Mouse (Mus musculus): ENCODE data around the gene Zbtb12. TPM values are rescaled to one million over a fixed set of nuclear protein-coding genes. Genes with fewer than 3 reads are reported as not detected.

Zbtb12 gene
- polyA plus RNA-seq, 1 experiment from 2014 or later: 0.99 TPM

- Histone ChIP-seq H3K4me2 (replicated peaks; ENCODE audit: low read depth, low read length) (no peak overlapping the region), H3K4me1 (ENCODE audit: insufficient read depth, low read depth, low read length) (peaks cover 12% of the 10 kb centered on the region; the same call in 1 of the 2 replicates), H3K36me3 (ENCODE audit: insufficient read depth, low read length) (peaks cover 11% of the 10 kb centered on the region), H3K9ac (replicated peaks; ENCODE audit: low read depth) (no peak overlapping the region), H3K9me3 (ENCODE audit: low read length) (no peaks in the 10 kb centered on the region), H3K4me3 (ENCODE audit: low read depth, low read length) (no peak overlapping the region), H3K27me3 (replicated peaks; ENCODE audit: insufficient read depth, low read length) (no peaks in the 10 kb centered on the region), H3K27ac (ENCODE audit: low read length) (no peak overlapping the region)
- ATAC-seq (no peak), DNase-seq (ENCODE audit: low spot score) (no peak)
- TF ChIP-seq EP300 (IDR thresholded peaks at IDR 0.05) (no peak), CTCF (IDR thresholded peaks at IDR 0.05) (no peak)
- WGBS: 83% methylated on average over 6 of the region's 6 CpGs
These were observed 38.5 kb upstream of the Zbtb12 start for GRCm38 (mm10) chr17:34840736-34841307.

DNA sequence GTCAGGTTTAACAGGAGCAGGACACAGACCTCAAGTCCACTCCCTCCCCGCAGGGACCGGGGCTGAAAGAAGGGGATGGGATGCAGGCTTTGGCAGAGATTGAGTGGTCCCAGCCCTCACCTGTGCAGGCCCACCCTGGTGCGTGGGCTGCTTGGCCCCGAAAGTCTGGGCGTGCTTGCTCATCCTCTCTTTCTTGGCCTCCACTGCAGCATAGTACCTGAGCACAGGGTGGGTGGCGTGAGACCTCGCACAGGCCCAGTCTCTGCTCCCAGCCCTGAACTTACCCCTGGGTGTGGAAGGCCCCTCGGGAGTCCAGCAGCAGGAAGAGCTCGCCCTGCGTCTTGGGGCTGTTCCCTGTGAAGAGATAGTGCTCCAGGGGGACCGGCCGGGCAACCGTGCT, 34.4 kb upstream of the Zbtb12 start:
- no peak for TF ChIP-seq EP300 (IDR thresholded peaks at IDR 0.05)
- TF ChIP-seq CTCF (IDR thresholded peaks at IDR 0.05): no peak
- DNase-seq (ENCODE audit: low spot score) (no peak), ATAC-seq (no peak)
- no peaks in the 10 kb centered on the region for H3K27me3 ChIP-seq (replicated peaks; ENCODE audit: insufficient read depth, low read length)
- H3K9ac ChIP-seq (replicated peaks; ENCODE audit: low read depth): no peak overlapping the region
- no peaks in the 10 kb centered on the region for H3K9me3 ChIP-seq (ENCODE audit: low read length)
- H3K27ac ChIP-seq (ENCODE audit: low read length): no peak overlapping the region
- H3K4me3 ChIP-seq (ENCODE audit: low read depth, low read length): no peak overlapping the region
- H3K4me1 ChIP-seq (ENCODE audit: insufficient read depth, low read depth, low read length): no peaks in the 10 kb centered on the region
- H3K4me2 ChIP-seq (replicated peaks; ENCODE audit: low read depth, low read length): no peak overlapping the region
- H3K36me3 ChIP-seq (ENCODE audit: insufficient read depth, low read length): peaks cover 25% of the 10 kb centered on the region
- WGBS: 91% methylated on average over 13 of the region's 13 CpGs

DNA sequence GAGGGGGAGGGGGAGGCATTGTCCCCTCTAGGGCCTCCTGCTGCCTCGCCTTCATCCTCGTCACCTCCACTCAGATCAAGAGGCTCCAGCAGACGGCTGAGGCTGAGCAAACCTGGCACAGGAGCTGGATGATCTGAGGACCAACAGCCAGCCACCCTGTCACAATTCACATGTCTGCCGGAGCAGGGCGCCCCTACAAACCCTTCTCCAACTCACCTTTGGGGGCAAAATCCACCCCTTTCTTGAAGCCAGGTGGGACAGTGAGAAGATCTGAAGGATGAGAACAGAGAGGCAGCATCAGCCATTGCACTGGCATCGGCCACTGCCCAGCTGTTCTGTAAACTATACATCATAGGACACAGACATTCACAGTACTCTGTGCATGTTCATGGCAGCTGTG, 32.1 kb upstream of the Zbtb12 start:
- WGBS: 86% methylated on average over 6 of the region's 6 CpGs

GRCm38 (mm10) chr17:34847615-34848014, 31.7 kb upstream of the Zbtb12 start:
- Histone ChIP-seq H3K4me2 (replicated peaks; ENCODE audit: low read depth, low read length) (no peak overlapping the region), H3K4me3 (ENCODE audit: low read depth, low read length) (no peak overlapping the region), H3K9me3 (ENCODE audit: low read length) (no peaks in the 10 kb centered on the region), H3K27me3 (replicated peaks; ENCODE audit: insufficient read depth, low read length) (no peaks in the 10 kb centered on the region), H3K9ac (replicated peaks; ENCODE audit: low read depth) (no peak overlapping the region), H3K4me1 (ENCODE audit: insufficient read depth, low read depth, low read length) (peaks cover 7% of the 10 kb centered on the region), H3K36me3 (ENCODE audit: insufficient read depth, low read length) (peaks cover 25% of the 10 kb centered on the region), H3K27ac (ENCODE audit: low read length) (no peak overlapping the region)
- WGBS: 94% methylated on average over 7 of the region's 7 CpGs
- no peak for DNase-seq (ENCODE audit: low spot score)
- ATAC-seq: no peak
- no peak for TF ChIP-seq CTCF (IDR thresholded peaks at IDR 0.05)
- TF ChIP-seq EP300 (IDR thresholded peaks at IDR 0.05): no peak

More for the DNA sequence above, 32.1 kb upstream of the Zbtb12 start:
- TF ChIP-seq EP300 (IDR thresholded peaks at IDR 0.05) (no peak), CTCF (IDR thresholded peaks at IDR 0.05) (no peak)
- Histone ChIP-seq H3K36me3 (ENCODE audit: insufficient read depth, low read length) (peaks cover 25% of the 10 kb centered on the region), H3K27ac (ENCODE audit: low read length) (no peak overlapping the region), H3K27me3 (replicated peaks; ENCODE audit: insufficient read depth, low read length) (no peaks in the 10 kb centered on the region), H3K4me2 (replicated peaks; ENCODE audit: low read depth, low read length) (no peak overlapping the region), H3K4me1 (ENCODE audit: insufficient read depth, low read depth, low read length) (peaks cover 7% of the 10 kb centered on the region), H3K4me3 (ENCODE audit: low read depth, low read length) (no peak overlapping the region), H3K9ac (replicated peaks; ENCODE audit: low read depth) (no peak overlapping the region), H3K9me3 (ENCODE audit: low read length) (no peaks in the 10 kb centered on the region)
- no peak for DNase-seq (ENCODE audit: low spot score)
- ATAC-seq: no peak

GRCm38 (mm10) chr17:34849722-34850516, 29.4 kb upstream of the Zbtb12 start, which contains the start of the genes Skiv2l and Nelfe:
Skiv2l (minus strand) TSS chr17:34850210.
Nelfe (plus strand) TSS chr17:34850391.
- Histone ChIP-seq H3K4me1 (ENCODE audit: insufficient read depth, low read depth, low read length) (peaks cover 7% of the 10 kb centered on the region), H3K4me3 (ENCODE audit: low read depth, low read length) (peak within 1 kb of the TSS; percentile 86), H3K4me2 (replicated peaks; ENCODE audit: low read depth, low read length) (peak within 1 kb of the TSS; percentile 99), H3K9ac (replicated peaks; ENCODE audit: low read depth) (peak within 1 kb of the TSS; percentile 75), H3K36me3 (ENCODE audit: insufficient read depth, low read length) (peaks cover 35% of the 10 kb centered on the region), H3K9me3 (ENCODE audit: low read length) (no peaks in the 10 kb centered on the region), H3K27ac (ENCODE audit: low read length) (peak within 1 kb of the TSS; percentile 59), H3K27me3 (replicated peaks; ENCODE audit: insufficient read depth, low read length) (no peaks in the 10 kb centered on the region)
- DNase-seq (ENCODE audit: low spot score): peak; percentile 99
- TF ChIP-seq EP300 (IDR thresholded peaks at IDR 0.05): no peak
- no peak for TF ChIP-seq CTCF (IDR thresholded peaks at IDR 0.05)
- WGBS: under 1% methylated on average over 50 of the region's 65 CpGs
- peak; percentile 99 for ATAC-seq

GRCm38 (mm10) chr17:34850517-34851125, 28.7 kb upstream of the Zbtb12 start:
- H3K27me3 ChIP-seq (replicated peaks; ENCODE audit: insufficient read depth, low read length): no peaks in the 10 kb centered on the region
- H3K4me2 ChIP-seq (replicated peaks; ENCODE audit: low read depth, low read length): peak overlapping the region; percentile 99
- under 1% methylated on average over 25 of the region's 25 CpGs for WGBS
- peak overlapping the region; percentile 86 for H3K4me3 ChIP-seq (ENCODE audit: low read depth, low read length)
- DNase-seq (ENCODE audit: low spot score): no peak
- H3K9me3 ChIP-seq (ENCODE audit: low read length): no peaks in the 10 kb centered on the region
- H3K4me1 ChIP-seq (ENCODE audit: insufficient read depth, low read depth, low read length): peaks cover 7% of the 10 kb centered on the region
- H3K36me3 ChIP-seq (ENCODE audit: insufficient read depth, low read length): peaks cover 35% of the 10 kb centered on the region
- H3K9ac ChIP-seq (replicated peaks; ENCODE audit: low read depth): peak overlapping the region; percentile 75
- H3K27ac ChIP-seq (ENCODE audit: low read length): peak overlapping the region; percentile 59; the same call in 1 of the 2 replicates
- TF ChIP-seq EP300 (IDR thresholded peaks at IDR 0.05) (no peak), CTCF (IDR thresholded peaks at IDR 0.05) (no peak)
- peak; percentile 13 for ATAC-seq
